Mouse (Mus musculus): Measurements from ENCODE around the gene Ppp5c. TPM values are rescaled to one million over a fixed set of nuclear protein-coding genes. Genes with fewer than 3 reads are reported as not detected.

Gene Ppp5c
- 100 to 1,000 TPM in 1 of 2 experiments, 10 to 100 TPM in 1; 92.5 to 103 TPM for total RNA-seq (2023)

DNA sequence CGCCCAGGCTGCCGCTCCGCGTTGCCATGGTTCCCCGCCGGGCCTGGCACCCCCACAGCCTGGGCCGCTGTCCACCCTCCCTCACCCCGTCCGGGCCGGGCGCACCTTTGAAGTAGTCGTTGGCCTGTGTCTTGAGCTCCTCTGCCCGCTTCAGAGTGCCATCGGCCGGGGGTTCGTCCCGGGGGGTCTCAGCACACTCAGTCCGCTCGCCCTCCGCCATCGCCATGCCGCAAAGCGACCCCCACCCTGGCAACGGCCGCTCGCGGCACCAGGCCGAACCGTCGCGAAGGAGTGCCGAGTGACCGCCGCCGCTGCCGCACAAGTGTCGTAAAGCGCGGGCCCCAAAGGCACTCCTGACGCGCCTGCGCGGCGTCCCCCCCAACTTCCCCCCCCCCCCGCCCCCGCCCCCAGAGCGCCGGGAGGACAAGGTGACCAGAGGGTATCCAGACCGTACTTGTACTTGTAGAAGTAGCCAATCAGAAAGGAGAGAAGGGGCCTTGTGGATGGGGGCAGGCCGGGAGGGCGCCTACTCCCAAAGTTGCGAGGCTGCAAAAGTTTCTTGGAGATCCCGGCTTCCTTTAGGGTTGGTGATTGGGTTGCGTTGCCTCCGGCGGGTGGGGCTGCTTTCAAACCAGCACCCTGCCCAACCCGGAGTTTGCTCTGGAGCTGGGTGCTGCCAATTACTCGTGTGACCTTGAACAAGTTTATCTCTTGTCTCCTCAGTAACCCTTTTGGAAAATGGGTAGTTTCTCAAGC lies at the start of gene Ppp5c:
TSS of gene Ppp5c (minus strand) at position 337 of the 756 bp plus-strand sequence.

DNA sequence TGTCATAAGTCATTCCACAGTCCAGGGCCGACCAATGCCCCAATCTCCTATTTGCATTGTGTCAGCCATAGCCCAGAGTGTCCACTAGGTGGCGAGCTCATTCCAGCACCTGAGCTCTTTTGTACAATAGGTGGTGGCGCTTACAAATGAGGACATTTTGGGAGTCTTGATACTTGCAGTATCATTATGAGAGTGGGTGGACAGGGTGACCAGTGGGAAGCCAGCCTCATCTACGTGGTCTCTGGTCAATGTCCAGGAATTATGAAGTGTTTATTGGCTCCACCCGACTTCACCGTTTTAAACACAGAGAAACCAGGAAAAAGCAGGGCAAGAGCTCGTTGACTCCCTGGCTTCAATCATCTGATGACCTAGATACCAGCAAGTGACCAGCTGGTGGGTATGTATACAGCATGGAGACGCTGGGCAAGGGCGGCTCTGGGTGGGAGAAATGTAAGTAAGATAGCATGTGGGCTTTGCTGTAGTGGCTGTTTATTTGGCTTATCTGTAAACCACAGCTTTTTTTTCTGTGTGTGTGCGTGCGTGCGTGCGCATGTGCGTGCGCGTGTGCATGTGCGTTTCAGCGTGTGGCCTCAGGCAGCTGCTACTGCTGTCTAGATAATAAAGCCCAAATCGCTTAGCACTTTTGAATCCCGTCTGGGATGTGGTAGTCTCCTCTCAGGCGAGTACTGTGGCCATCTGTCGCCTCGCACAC lies 46.3 kb upstream of the Ppp5c start, which contains the start of gene Psg16:
TSS of gene Psg16 (plus strand) at position 137 of the 712 bp plus-strand sequence.

DNA sequence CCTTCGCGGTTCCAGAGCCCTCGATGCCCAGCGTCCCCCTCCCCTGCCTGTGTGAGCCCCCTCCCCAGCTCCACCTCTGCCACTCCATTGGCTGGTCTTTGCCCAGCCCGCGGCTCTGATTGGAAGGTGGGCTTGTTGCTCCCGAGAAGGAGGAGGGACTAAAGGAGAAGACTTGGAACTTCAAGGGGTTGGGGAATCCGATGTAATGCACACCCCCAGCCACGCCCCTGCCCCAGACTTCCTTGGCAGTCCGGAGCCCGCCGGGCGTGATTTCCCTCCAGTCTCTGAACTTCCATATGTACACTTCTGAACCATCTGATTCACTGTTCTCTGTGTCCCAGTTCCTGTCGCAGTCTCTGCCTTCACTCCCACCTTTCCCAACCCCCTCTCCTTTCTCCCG lies 34.7 kb upstream of the Ppp5c start, which contains the start of gene Hif3a:
TSS of gene Hif3a (minus strand) at position 39 of the 400 bp plus-strand sequence.

DNA sequence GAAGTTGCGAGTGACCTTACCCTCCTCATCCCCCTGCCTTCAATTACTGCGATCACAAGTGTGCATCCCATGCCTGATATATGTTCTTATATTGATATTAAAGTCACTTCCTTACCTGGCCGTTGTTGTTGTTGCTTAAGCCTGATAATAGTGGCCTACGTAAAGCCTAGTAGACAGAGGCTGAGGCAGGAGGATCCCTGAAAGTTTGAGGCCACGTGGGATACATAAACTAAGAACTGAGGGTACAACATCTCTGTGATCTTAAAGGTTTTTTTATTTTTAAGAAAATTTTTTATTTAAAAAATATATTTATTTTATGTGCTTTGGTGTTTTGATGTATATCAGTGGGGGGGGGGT lies 35.3 kb downstream of the Ppp5c start, which contains the start of gene Ccdc8:
TSS of gene Ccdc8 (plus strand) at position 258 of the 357 bp plus-strand sequence.

DNA sequence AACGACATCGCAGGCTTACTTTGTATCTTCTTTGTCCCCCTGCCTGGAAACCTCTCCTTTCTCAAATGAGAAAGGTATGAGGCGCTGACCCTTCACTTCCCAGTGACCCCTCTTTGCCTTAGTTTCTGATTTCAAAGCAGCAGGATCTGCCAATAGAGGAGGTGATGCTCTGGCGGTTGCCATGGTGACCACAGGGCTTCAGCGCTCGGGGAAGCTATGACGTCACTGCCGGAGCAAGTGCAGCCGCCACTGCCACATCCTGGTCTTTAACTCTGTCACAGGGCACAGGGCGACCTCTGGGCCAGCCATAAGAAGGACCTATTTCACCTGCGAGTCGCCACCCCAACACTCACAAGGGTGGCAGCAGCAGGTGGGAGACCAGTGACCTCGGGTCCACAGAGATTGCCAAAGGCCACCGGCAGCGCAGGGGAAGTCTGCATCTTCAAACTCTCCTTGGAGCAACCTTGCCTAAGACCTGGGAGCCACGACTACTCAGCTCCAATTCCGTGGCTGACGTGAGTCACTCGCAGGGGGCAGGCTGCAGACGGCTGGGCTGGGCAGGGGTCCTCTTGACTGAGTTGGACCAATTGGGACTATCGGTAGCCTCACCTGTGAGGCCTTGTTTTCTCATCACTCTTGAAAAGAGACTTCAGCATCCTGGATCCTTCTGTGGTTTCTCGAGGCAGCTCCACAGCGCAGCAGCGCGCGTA lies 44.7 kb downstream of the Ppp5c start, which contains the start of gene Gm42372:
TSS of gene Gm42372 (plus strand) at position 228 of the 710 bp plus-strand sequence.

DNA sequence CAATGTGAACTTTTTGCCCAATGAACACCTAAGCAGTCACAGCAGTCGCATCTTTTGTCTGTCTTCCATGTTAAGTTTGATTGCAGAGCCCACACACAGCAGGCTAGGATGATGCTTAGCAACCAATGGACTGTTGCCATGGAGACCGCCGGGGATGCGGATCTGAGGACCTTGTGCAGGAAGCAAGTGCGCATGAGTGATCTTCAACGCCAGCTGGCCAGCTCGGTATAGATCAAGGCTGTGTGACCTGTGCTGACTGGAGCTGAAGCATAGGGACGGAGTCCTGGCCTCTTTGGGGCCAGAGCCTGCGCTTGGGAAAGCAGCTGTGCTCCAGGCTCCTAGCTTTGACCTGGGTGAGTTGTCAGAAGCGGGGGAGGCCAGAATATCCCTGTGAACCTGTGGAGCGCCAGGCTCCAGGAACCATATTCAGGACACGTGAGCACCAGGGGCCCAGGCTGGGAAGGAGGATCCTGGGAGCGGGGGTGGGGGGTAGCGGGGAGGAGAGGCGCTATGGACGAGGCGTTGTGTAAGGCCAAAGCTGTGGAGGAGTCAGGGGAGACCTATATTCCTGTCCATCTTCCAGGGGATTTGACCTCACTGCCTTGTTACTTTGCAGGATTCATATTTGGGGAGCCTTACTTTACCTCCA lies 68.1 kb downstream of the Ppp5c start, which contains the start of gene Pnmal1:
TSS of gene Pnmal1 (plus strand) at position 141 of the 649 bp plus-strand sequence.

Other genes with a start within 250 kb of the Ppp5c start
- 100 to 1,000 TPM; 137 to 141 TPM for gene Slc1a5, start 246.6 kb downstream of the Ppp5c start, total RNA-seq (2023)
- gene Strn4, start 212.0 kb downstream of the Ppp5c start, total RNA-seq (2023), result 100 to 1,000 TPM; 136 to 150 TPM
- 10 to 100 TPM; 23.8 to 28.4 TPM for gene Fkrp, start 211.2 kb downstream of the Ppp5c start, total RNA-seq (2023)
- 100 to 1,000 TPM; 225 to 233 TPM for gene Prkd2, start 185.0 kb downstream of the Ppp5c start, total RNA-seq (2023)
- gene Dact3, start 152.6 kb downstream of the Ppp5c start, total RNA-seq (2023), result under 1 TPM; 0.29 to 0.56 TPM
- not detected for gene Gng8, start 136.1 kb downstream of the Ppp5c start, total RNA-seq (2023)
- gene Ptgir, start 121.4 kb downstream of the Ppp5c start, total RNA-seq (2023), result 1 to 10 TPM; 1.5 to 1.9 TPM
- gene Calm3, start 103.8 kb downstream of the Ppp5c start, total RNA-seq (2023), result 100 to 1,000 TPM; 118 to 124 TPM
- not detected for gene Pnmal2, start 83.2 kb downstream of the Ppp5c start, total RNA-seq (2023)
- not detected for gene Pnmal1, start 68.2 kb downstream of the Ppp5c start, total RNA-seq (2023)
- gene Gm42372, start 44.8 kb downstream of the Ppp5c start, total RNA-seq (2023), result 1 to 10 TPM; 2.7 to 3.4 TPM
- gene Ccdc8, start 35.2 kb downstream of the Ppp5c start, total RNA-seq (2023), result under 1 TPM in 1 of 2 experiments, not detected in 1; 0.29 TPM
- 1 to 10 TPM; 1.3 to 3.4 TPM for gene Hif3a, start 34.5 kb upstream of the Ppp5c start, total RNA-seq (2023)
- gene Psg16, start 46.1 kb upstream of the Ppp5c start, total RNA-seq (2023), result under 1 TPM in 1 of 2 experiments, not detected in 1; 0.12 TPM
- not detected for gene Ceacam3, start 122.4 kb upstream of the Ppp5c start, total RNA-seq (2023)
- gene Psg29, start 175.6 kb upstream of the Ppp5c start, total RNA-seq (2023), result not detected

Data from T-cell, adult 66 days (primary cell).